Mouse (Mus musculus) kidney, embryonic 14.5 days (tissue): Measurements from ENCODE around the gene Mei1. TPM values are rescaled to one million over a fixed set of nuclear protein-coding genes. Genes with fewer than 3 reads are reported as not detected.

Source experiments
- ATAC-seq: fragments of 200-750 bp; cut with Nextera tagmentation; 2 replicates; pipeline ENCODE4 v1.8.0; 2017; ENCODE audit warnings: moderate number of reproducible peaks, mild to moderate bottlenecking, moderate TSS enrichment, moderate library complexity; ENCODE audit not compliant: low FRiP score, low TSS enrichment
- H3K27ac ChIP-seq: fragments of 300-500 bp; sonication (generic); 2 replicates; pipeline ENCODE4 v1.5.1; 2014; ENCODE audit warnings: low read depth, mild to moderate bottlenecking, low read length, moderate library complexity, mixed read lengths
- H3K27me3 ChIP-seq: fragments of 300-500 bp; sonication (generic); 2 replicates; pipeline ENCODE4 v1.6.1; 2014; ENCODE audit warnings: mild to moderate bottlenecking, low read length; ENCODE audit not compliant: control insufficient read depth, insufficient read depth
- H3K36me3 ChIP-seq: fragments of 300-500 bp; sonication (generic); 2 replicates; pipeline ENCODE4 v1.6.1; 2014; ENCODE audit warnings: low read length, mixed read lengths; ENCODE audit not compliant: control insufficient read depth, insufficient read depth
- H3K4me1 ChIP-seq: fragments of 300-500 bp; sonication (generic); 2 replicates; pipeline ENCODE4 v1.6.1; 2014; ENCODE audit warnings: low read length, mixed read lengths; ENCODE audit not compliant: control insufficient read depth, insufficient read depth
- H3K4me2 ChIP-seq: fragments of 300-500 bp; sonication (generic); replicated peaks from 2 replicates; pipeline ENCODE4 v1.6.1; 2014; ENCODE audit warnings: low read depth, mild to moderate bottlenecking, low read length
- H3K4me3 ChIP-seq: fragments of 300-500 bp; sonication (generic); 2 replicates; pipeline ENCODE4 v1.5.1; 2014; ENCODE audit warnings: mild to moderate bottlenecking, low read length
- H3K9ac ChIP-seq: fragments of 300-500 bp; sonication (generic); 2 replicates; pipeline ENCODE4 v1.6.1; 2014; ENCODE audit warnings: low read depth, mild to moderate bottlenecking, low read length, moderate library complexity
- H3K9me3 ChIP-seq: fragments of 300-500 bp; sonication (generic); 2 replicates; pipeline ENCODE4 v1.6.1; 2016; ENCODE audit warnings: low read length; ENCODE audit not compliant: control insufficient read depth
- WGBS: fragments of 180-500 bp; shearing (Covaris S2); extraction: QIAGEN DNeasy Blood & Tissue Kit; methylation state at CpG from one replicate; pipeline ENCODE4 v1.1.7; 2014; 5-methylcytosine and 5-hydroxymethylcytosine counted together
- polyA plus RNA-seq: library from polyadenylated mRNA; unstranded; fragments of >200 nt; fragmentation: Nextera tagmentation; extraction: Ambion mirVana; gene quantifications from 2 replicates; pipeline ENCODE4 v1.2.1, GENCODE M21; 2014

Mei1 gene
- 0.07 TPM in 1 of 2 replicates, not detected in the other for polyA plus RNA-seq

- Histone ChIP-seq H3K4me2 (peak within 1 kb of the TSS; percentile 29), H3K27me3 (peaks cover 22% of the 10 kb centered on the region), H3K9ac (peak within 1 kb of the TSS; percentile 12; the same call in 1 of the 2 replicates), H3K4me3 (peak within 1 kb of the TSS; percentile 17), H3K27ac (no peak within 1 kb of the TSS), H3K36me3 (no peaks in the 10 kb centered on the region), H3K4me1 (no peaks in the 10 kb centered on the region), H3K9me3 (no peaks in the 10 kb centered on the region)
- 25% methylated on average over 40 of the region's 40 CpGs for WGBS
- ATAC-seq: no peak
Observed at GRCm38 (mm10) chr15:82069898-82070297, at the start of gene Mei1. Mei1 (plus strand) TSS chr15:82069996.

- no peaks in the 10 kb centered on the region for H3K4me1 ChIP-seq
- H3K27ac ChIP-seq: no peak overlapping the region
- ATAC-seq: no peak
- no peaks in the 10 kb centered on the region for H3K9me3 ChIP-seq
- H3K36me3 ChIP-seq: peaks cover 63% of the 10 kb centered on the region
- WGBS: 88% methylated on average over 13 of the region's 13 CpGs
- H3K9ac ChIP-seq: no peak overlapping the region
- H3K4me2 ChIP-seq: no peak overlapping the region
- no peaks in the 10 kb centered on the region for H3K27me3 ChIP-seq
- H3K4me3 ChIP-seq: no peak overlapping the region
Observed at GRCm38 (mm10) chr15:82022535-82023088, 47.2 kb upstream of the Mei1 start.

- peaks cover 75% of the 10 kb centered on the region for H3K36me3 ChIP-seq
- no peak overlapping the region for H3K4me3 ChIP-seq
- ATAC-seq: no peak
- no peak overlapping the region for H3K4me2 ChIP-seq
- no peak overlapping the region for H3K27ac ChIP-seq
- H3K27me3 ChIP-seq: no peaks in the 10 kb centered on the region
- no peaks in the 10 kb centered on the region for H3K9me3 ChIP-seq
- no peak overlapping the region for H3K9ac ChIP-seq
- 91% methylated on average over 6 of the region's 6 CpGs for WGBS
- H3K4me1 ChIP-seq: no peaks in the 10 kb centered on the region
Observed at GRCm38 (mm10) chr15:82023965-82024635, 45.7 kb upstream of the Mei1 start.

- 91% methylated on average over 7 of the region's 7 CpGs for WGBS
- Histone ChIP-seq H3K9me3 (no peaks in the 10 kb centered on the region), H3K36me3 (peaks cover 92% of the 10 kb centered on the region), H3K27me3 (no peaks in the 10 kb centered on the region), H3K4me3 (no peak overlapping the region), H3K9ac (no peak overlapping the region), H3K4me1 (no peaks in the 10 kb centered on the region), H3K27ac (no peak overlapping the region), H3K4me2 (no peak overlapping the region)
- no peak for ATAC-seq
Observed at GRCm38 (mm10) chr15:82027276-82027675, 42.5 kb upstream of the Mei1 start.

- Histone ChIP-seq H3K9ac (no peak overlapping the region), H3K27ac (no peak overlapping the region), H3K4me3 (no peak overlapping the region), H3K9me3 (no peaks in the 10 kb centered on the region), H3K27me3 (no peaks in the 10 kb centered on the region), H3K4me1 (no peaks in the 10 kb centered on the region), H3K36me3 (peaks cover 90% of the 10 kb centered on the region), H3K4me2 (no peak overlapping the region)
- 84% methylated on average over 7 of the region's 7 CpGs for WGBS
- ATAC-seq: no peak
Observed at GRCm38 (mm10) chr15:82027726-82028125, 42.1 kb upstream of the Mei1 start.

GRCm38 (mm10) chr15:82032386-82032785 lies 37.4 kb upstream of the Mei1 start:
- Histone ChIP-seq H3K27me3 (no peaks in the 10 kb centered on the region), H3K9ac (no peak overlapping the region), H3K4me3 (no peak overlapping the region), H3K36me3 (peaks cover 72% of the 10 kb centered on the region), H3K4me2 (no peak overlapping the region), H3K9me3 (no peaks in the 10 kb centered on the region), H3K27ac (no peak overlapping the region), H3K4me1 (no peaks in the 10 kb centered on the region)
- WGBS: 86% methylated on average over 7 of the region's 7 CpGs
- ATAC-seq: no peak

- H3K27ac ChIP-seq: no peak within 1 kb of the TSS
- H3K27me3 ChIP-seq: no peaks in the 10 kb centered on the region
- H3K9ac ChIP-seq: no peak within 1 kb of the TSS
- H3K4me3 ChIP-seq: no peak within 1 kb of the TSS
- H3K4me1 ChIP-seq: no peaks in the 10 kb centered on the region
- no peaks in the 10 kb centered on the region for H3K9me3 ChIP-seq
- ATAC-seq: no peak
- no peak within 1 kb of the TSS for H3K4me2 ChIP-seq
- peaks cover 66% of the 10 kb centered on the region for H3K36me3 ChIP-seq
- WGBS: 85% methylated on average over 4 of the region's 4 CpGs
Observed at GRCm38 (mm10) chr15:82033762-82034161, 36.0 kb upstream of the Mei1 start, which contains the start of gene Desi1. Desi1 (minus strand) TSS chr15:82033862.

GRCm38 (mm10) chr15:82035904-82036689 lies 33.7 kb upstream of the Mei1 start:
- no peak overlapping the region for H3K9ac ChIP-seq
- H3K4me1 ChIP-seq: no peaks in the 10 kb centered on the region
- H3K36me3 ChIP-seq: peaks cover 65% of the 10 kb centered on the region
- H3K4me3 ChIP-seq: no peak overlapping the region
- H3K4me2 ChIP-seq: no peak overlapping the region
- 84% methylated on average over 12 of the region's 12 CpGs for WGBS
- no peaks in the 10 kb centered on the region for H3K9me3 ChIP-seq
- ATAC-seq: no peak
- no peak overlapping the region for H3K27ac ChIP-seq
- H3K27me3 ChIP-seq: no peaks in the 10 kb centered on the region

- Histone ChIP-seq H3K4me2 (no peak overlapping the region), H3K4me3 (no peak overlapping the region), H3K9me3 (no peaks in the 10 kb centered on the region), H3K27ac (no peak overlapping the region), H3K9ac (no peak overlapping the region), H3K27me3 (no peaks in the 10 kb centered on the region), H3K36me3 (peaks cover 62% of the 10 kb centered on the region), H3K4me1 (no peaks in the 10 kb centered on the region)
- ATAC-seq: peak; percentile 68; the same call in 1 of the 2 replicates
- 89% methylated on average over 1 of the region's 1 CpGs for WGBS
Observed at GRCm38 (mm10) chr15:82040650-82041049, 29.1 kb upstream of the Mei1 start.
